Mouse (Mus musculus) gonadal fat pad, adult 2 months (tissue): ENCODE data around the gene Rraga. TPM values are rescaled to one million over a fixed set of nuclear protein-coding genes. Genes with fewer than 3 reads are reported as not detected.

Source experiments
- DNase-seq: peaks from one replicate; pipeline ENCODE4 v3.0.0-alpha.2; 2012; ENCODE audit warnings: low read depth
- polyA plus RNA-seq: library from polyadenylated mRNA; depleted of rRNA; stranded (reverse); fragments of >200 nt; gene quantifications from 2 replicates; pipeline ENCODE4 v1.2.3, GENCODE M21; 2012; rRNA removed

Gene Rraga
- 46.5 and 59.7 TPM in 2 replicates for polyA plus RNA-seq

GRCm38 (mm10) chr4:86575283-86575983 lies at the start of gene Rraga:
Gene Rraga (plus strand): TSS chr4:86575668.
- peak; percentile 50 for DNase-seq

GRCm38 (mm10) chr4:86527162-86528136 lies 48.0 kb upstream of the Rraga start:
- no peak for DNase-seq

GRCm38 (mm10) chr4:86529161-86529560 lies 46.3 kb upstream of the Rraga start:
- DNase-seq = no peak

DNA sequence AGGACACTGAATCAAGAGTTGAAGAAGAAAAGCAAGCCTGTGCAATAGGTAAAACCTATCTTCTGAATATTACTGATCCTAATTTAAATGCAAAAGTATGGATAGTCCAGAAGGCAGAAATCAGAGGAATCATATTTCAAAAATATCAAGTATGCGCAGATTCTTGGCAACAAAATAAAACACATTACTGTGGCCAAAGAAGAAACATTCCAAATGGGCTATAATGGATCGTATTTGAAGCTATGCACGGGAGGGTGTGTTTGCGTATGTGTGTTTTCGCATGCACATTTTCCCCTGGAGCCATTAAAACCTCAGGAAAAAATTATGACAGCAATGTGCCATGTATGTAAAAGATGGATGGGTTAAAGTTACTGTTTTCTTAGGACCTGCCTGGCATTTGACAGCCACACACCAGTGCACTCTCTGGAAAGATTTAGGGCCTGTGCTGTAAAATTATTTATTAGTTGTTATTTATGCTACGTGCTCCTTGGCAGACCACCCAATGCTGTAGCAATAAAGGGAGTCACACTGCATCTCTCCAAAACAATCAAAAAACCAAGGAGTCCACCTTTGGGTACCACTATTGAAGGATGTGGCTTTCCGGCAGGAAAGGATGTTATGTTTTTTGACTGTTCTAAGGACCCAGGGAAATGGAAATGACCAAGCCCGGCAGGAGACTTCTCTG lies 41.9 kb upstream of the Rraga start:
- DNase-seq = no peak

GRCm38 (mm10) chr4:86534091-86534481 lies 41.4 kb upstream of the Rraga start:
- no peak for DNase-seq

- DNase-seq = no peak
Observed at GRCm38 (mm10) chr4:86537972-86538371, 37.5 kb upstream of the Rraga start.

- no peak for DNase-seq
Observed at GRCm38 (mm10) chr4:86538936-86539335, 36.5 kb upstream of the Rraga start.

GRCm38 (mm10) chr4:86541573-86541972 lies 33.9 kb upstream of the Rraga start:
- DNase-seq = no peak

DNA sequence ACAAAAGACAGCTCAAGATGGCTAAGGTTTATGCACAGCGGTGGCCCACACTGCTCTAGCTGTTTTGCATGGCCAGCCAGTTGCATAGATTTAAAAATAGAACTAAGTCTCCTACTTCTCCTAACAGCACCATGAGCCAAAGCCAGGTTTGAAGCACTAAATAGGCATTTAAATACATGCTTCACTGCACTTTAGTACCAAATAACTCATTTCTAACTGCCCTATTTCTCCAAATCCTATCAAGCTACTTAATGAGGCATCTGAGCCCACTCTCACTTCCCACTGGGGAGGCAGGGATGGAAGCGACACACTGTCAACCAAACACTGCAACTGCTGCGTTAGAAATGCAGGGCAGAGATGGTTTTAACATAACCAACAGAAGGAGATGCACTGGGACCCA lies 31.5 kb upstream of the Rraga start:
- no peak for DNase-seq

GRCm38 (mm10) chr4:86545615-86546014 lies 29.9 kb upstream of the Rraga start:
- DNase-seq = no peak

- no peak for DNase-seq
Observed at GRCm38 (mm10) chr4:86548332-86548731, 27.1 kb upstream of the Rraga start.

GRCm38 (mm10) chr4:86555035-86555707 lies 20.3 kb upstream of the Rraga start:
- no peak for DNase-seq

DNA sequence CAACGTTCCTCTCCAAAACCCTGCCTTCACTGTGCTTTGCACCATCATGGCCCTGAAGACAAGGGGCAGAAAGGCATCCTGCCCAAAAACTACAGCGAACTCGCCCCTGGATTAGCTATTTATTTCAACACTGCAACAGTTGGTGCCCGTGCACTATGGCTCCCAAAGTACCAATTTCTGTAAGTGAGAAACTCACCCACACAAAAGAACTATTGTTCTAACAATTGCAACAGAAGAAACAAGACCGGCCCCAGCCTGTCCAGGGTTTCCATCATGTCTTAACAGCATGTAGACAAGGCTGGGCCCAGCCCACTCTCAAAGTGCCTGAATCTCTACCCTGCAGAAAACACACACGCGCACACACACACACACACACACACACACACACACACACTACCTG lies 18.1 kb upstream of the Rraga start:
- peak; percentile 80 for DNase-seq

DNA sequence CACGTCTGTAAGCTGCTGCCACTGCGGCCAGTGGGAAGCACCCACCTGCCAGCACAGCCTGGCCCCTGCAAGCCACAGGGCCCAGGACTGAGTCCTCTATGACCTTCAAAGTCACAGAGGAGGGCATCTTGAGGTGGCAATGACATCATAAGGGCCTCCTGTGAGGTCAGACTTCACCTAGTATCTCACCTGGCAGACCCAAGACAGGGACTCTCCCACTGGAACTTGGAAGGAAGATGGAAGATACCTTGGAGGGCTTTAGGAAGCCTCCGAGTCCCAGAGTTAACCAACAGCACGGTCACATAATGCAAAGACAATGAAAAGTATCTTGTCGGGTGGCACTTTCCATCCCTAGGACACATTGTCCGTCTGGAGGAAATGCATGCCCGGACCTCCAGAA lies 17.2 kb upstream of the Rraga start, which contains the start of gene Saxo1:
Gene Saxo1, minus strand, starts transcription at position 101 of the 400 bp plus-strand sequence.
- DNase-seq = no peak

DNA sequence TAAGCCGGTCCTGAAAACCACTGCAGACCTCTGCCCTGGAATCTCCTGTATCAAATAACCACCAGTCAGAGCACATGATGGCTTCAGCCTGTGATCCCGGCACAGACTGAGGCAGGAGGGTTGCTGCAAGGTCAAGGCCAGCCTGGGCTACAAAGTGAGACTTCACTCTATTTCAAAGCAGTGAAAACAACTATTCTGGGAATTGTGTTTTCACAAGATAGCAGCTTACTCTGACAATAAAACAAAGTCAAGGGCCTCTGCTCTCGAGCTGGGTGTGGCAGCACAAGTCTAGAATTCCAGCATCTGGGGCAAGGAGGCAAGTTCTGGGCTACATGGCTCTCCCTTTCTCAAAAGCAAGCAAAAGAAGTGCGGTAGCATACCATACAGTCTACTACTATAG lies 16.5 kb upstream of the Rraga start:
- no peak for DNase-seq

DNA sequence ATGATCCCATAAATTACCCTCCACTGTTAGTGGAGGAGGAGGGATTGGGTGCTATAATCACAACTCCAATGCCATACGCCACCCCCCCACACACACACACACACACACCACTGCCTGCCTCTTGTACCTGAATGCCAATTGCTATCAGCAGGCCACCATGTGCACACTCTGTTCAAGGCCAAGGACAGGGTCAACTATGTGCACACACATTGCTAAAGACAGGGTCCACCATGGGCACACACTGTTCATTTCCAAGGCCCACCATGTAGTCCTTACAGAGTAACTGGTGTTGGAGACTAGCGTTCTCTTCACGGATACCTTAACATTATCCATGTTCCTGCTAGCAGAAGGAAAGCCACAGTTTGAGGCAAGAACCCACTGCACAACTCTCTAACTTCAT lies 14.4 kb upstream of the Rraga start:
- DNase-seq = no peak

DNA sequence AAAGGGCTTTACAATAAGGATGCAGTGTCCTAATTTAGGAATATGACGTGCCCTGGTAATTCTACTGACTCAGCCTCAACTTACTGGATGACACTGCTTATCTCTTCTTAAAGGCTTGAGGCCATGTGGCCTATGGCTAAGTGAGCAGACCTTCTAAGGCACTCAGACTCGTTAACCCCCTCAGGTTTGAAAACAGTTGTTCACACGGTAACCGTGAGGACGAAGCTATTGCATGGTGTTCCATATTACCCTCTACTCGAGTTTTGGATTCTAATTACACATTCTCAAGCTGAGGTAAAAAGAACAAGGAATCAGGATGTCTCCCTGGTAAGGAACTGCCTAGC lies 557 bp upstream of the Rraga start:
- DNase-seq = no peak

GRCm38 (mm10) chr4:86576120-86576541 lies 663 bp downstream of the Rraga start:
- no peak for DNase-seq

DNA sequence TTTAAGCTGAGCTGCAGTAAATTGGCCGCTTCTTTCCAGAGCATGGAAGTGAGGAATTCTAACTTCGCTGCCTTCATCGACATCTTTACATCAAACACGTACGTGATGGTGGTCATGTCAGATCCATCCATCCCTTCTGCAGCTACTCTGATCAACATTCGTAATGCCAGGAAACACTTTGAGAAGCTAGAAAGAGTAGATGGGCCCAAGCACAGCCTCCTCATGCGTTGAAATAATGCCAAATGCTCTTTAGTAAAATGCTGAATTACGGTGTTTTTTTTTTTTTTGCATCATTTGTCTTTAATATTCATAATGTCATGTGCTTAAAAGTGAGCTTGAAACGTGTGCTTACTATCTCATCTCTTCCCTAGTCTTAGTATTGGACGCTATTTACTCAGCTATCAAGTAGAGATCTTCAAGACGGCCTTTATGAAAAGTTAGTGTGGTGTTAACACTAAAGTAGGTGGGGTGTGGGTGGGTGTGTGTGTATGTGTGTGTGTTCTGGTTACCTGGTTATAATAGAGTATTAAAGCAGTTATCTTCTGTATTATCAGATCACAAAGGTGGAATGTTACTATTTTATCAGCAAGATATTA lies 1.3 kb downstream of the Rraga start:
- DNase-seq = no peak

GRCm38 (mm10) chr4:86580056-86580455 lies 4.6 kb downstream of the Rraga start:
- DNase-seq = no peak

- DNase-seq = no peak
Observed at GRCm38 (mm10) chr4:86580591-86580990, 5.1 kb downstream of the Rraga start.
